Mouse (Mus musculus) right cerebral cortex, postnatal 25 days (tissue): ENCODE measurements around the gene Sez6l2.

Source experiments
- DNase-seq: peaks from one replicate; pipeline ENCODE4 v3.0.0; 2022

The Sez6l2 gene

GRCm38 (mm10) chr7:126961965-126962364 is 11.6 kb downstream of the Sez6l2 start:
- no peak for DNase-seq

- no peak for DNase-seq
Observed at GRCm38 (mm10) chr7:126963548-126964286, 13.4 kb downstream of the Sez6l2 start.

- no peak for DNase-seq
Observed at GRCm38 (mm10) chr7:126965568-126965967, 15.2 kb downstream of the Sez6l2 start.

DNA sequence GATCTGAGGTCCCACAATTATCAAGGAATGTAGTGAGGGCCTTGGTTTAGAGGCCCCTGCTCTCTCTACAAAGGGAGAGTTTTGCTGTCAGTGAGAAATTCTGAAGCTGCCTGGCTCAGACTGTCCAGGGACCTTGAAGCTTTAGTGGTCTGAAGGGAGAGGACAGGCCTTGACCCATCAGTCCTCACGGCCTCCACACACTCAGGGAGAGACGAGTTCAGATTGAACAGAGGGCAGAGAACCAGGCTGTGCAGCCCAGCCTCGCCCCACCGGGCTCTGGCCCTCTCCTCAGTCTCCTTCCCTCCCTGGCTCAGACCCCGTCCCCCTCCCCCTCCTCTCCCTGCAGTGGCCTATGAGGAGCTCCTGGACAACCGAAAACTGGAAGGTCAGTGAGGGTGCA is 17.0 kb downstream of the Sez6l2 start:
- no peak for DNase-seq

DNA sequence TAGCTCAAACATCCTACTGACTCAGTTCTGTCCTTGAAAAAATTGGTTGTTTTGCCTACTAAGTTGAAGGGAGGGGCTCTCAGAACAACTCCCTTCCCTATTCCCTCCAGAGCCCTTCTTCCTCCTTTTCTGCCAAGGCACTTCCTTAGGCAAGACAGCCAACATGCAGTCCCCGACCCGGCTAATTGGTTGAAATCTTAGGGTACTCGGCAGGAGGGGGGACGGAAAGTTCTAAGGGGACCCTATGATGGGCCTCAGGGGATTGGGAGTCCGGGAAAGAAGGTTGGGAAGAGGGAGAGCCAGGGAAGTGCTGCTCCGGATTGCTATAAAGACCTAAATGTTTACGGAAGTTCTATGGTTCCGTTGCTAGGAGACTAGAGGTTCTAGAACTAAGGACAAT is 25.1 kb downstream of the Sez6l2 start:
- DNase-seq = no peak

DNA sequence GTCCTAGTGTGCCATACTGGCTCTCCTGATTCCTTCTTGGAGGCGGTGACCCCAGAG is 25.4 kb downstream of the Sez6l2 start, which contains the start of gene Cdipt:
Gene Cdipt, plus strand, starts transcription at position 22 of the 57 bp plus-strand sequence.
- DNase-seq = no peak

GRCm38 (mm10) chr7:126975950-126976866 is 25.8 kb downstream of the Sez6l2 start, which contains the start of gene Cdiptos:
Cdiptos (minus strand) TSS chr7:126976098.
- peak; percentile 94 for DNase-seq

DNA sequence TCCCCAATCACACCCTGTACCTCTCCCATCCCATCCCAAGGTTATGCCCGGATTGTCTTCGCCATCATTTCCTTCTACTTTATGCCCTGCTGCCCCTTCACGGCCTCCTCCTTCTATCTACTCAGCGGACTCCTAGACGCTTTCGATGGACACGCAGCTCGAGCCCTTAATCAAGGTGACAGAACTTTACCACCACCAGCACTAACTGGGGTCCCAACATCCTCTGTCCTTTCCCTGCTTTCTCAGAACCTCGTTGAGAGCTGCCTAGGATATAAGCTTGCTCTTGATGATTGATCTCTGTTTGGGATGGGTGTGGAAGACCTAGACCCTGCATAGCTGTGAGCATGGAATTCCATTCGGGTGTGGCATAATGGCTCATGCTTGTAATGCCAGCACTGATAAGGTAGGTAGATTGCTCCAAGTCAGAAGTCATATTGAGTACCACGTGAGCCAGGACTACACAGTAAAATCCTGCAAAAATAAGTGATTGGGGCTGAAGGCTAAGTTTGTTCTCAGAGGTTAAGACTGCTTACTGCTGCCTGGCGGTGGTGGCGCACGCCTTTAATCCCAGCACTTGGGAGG is 26.6 kb downstream of the Sez6l2 start:
- no peak for DNase-seq

GRCm38 (mm10) chr7:126978841-126979240 is 28.5 kb downstream of the Sez6l2 start:
- no peak for DNase-seq

DNA sequence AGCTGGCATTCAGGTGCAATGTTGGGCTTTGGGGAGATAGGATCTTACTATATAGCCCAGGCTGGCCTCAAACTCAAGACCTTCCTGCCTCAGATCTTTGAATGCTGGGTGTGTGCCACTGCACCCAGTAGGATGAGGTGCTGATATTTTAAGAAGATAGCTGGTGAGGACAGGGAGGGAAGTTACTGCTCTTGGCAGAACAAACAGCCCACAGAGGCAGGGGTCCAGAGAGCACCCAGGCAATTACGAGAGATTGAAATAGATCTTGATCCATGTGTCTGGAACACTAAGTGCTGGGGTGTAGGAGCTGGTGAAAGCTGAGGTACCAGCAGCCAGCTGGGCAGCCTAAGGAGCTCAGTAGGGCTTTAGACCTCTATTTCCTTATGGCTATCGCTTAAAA is 31.2 kb downstream of the Sez6l2 start:
- DNase-seq = no peak

DNA sequence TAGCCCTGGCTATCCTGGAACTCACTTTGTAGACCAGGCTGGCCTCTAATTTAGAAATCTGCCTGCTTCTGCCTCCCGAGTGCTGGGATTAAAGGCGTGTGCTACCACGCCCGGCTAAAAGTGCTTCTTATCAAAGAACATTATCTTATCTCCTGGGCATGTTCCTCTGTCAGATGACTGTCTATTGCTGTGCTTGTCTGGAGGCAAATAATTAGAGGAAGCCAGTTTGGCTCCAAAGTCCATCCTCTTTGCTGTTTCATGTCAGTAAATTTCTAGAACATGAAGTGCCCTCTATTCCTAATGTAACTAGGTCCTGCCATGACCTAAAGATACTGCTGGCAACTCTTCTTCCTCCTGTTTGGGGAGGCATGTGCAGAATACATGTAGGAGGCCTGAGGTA is 31.7 kb downstream of the Sez6l2 start:
- no peak for DNase-seq

DNA sequence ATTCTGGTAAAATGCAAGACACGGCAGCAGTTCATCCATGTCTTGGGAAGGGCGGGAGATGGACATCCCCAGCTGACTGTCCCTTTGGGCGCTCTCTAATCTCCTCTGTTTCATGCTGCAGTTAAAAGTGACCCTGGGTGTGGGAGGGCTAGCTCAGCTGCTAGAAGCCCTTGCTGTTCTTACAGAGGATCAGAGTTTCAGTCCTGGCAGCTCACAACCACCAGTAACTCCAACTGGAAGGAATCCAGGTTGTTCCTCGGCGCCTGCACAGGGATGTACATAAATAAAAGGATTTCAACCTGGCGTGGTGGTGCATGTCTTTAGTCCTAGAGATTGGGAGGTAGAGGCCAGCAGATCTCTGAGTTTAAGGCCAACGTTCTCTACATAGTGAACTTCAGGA is 32.8 kb downstream of the Sez6l2 start:
- DNase-seq = no peak

GRCm38 (mm10) chr7:126984667-126985444 is 34.5 kb downstream of the Sez6l2 start:
- peak; percentile 38 for DNase-seq

DNA sequence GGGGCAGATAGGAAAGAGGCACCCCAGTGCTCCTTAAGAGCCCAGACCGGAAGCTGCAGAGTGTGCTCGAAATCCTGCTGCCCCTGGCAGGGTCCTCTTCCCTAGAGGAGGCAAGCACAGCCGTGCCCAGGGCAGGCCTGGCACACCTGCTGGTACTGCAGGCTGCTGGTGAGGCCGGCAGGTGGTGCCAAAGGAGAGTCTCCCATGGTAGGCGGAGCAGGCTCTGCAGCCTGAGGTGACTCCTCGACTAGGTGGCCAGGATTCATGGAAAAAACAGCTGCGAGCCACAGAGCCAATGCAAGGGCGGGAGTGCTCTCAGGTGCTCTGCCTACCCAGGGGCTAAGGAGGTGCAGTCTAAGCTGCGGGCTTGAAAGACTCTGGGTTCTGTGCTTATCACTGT is 36.0 kb downstream of the Sez6l2 start:
- peak; percentile 63 for DNase-seq

DNA sequence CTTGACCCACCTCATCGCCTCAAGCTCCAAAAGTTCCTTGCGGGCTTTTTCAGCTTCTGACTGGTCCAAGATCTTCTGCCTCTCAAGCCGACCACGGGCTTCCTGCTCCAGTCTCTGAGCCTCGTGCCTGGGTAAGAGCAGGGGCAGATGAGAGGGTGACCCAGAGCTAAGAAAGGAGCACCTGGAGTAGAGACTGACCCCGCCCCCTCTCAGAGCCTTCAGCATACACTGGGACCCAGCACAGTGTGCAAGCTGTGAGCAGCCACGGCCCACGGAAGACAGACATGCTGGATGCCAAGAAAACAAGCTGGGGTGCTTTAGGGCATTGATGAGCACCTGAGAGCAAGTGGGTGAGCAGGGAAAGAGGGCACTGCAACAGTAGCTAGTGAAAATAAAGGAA is 38.5 kb downstream of the Sez6l2 start:
- DNase-seq = no peak

DNA sequence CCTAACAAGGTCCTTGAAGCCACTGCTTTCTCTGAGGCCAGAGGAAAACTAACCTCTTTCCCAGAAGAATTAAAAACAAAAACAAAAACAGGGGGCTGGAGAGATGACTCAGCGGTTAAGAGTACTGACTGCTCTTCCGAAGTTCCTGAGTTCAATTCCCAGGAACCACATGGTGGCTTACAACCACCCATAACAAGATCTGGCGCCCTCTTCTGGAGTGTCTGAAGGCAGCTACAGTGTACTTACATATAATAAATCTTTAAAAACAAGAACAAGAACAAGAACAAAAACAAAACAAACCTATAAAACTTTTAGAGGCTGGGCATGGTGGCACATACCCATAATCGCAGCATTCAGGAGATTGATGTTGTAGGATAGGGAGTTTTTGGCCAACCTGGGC is 46.1 kb downstream of the Sez6l2 start:
- no peak for DNase-seq

GRCm38 (mm10) chr7:126999568-126999967 is 49.2 kb downstream of the Sez6l2 start:
- DNase-seq = no peak

DNA sequence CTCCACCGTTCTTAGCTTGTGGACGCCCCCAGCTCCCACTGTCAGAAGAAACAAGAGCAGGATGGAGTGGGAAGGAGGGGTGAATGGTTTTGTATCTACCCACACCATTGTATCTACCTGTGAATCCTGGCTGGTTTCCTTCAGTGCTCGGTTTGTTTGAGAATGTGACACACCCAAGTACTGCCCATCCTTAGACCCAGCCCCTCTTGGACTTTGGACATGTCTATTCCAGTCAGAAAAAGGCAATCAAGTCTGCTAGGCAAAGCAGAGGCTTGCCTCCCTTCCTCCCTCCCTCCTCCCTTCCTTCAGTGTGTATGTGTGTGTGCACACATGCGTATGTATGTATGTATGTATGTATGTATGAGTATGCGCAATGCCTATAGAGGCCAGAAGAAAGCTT is 53.3 kb downstream of the Sez6l2 start:
- no peak for DNase-seq

GRCm38 (mm10) chr7:127004122-127004875 is 53.9 kb downstream of the Sez6l2 start:
- no peak for DNase-seq

DNA sequence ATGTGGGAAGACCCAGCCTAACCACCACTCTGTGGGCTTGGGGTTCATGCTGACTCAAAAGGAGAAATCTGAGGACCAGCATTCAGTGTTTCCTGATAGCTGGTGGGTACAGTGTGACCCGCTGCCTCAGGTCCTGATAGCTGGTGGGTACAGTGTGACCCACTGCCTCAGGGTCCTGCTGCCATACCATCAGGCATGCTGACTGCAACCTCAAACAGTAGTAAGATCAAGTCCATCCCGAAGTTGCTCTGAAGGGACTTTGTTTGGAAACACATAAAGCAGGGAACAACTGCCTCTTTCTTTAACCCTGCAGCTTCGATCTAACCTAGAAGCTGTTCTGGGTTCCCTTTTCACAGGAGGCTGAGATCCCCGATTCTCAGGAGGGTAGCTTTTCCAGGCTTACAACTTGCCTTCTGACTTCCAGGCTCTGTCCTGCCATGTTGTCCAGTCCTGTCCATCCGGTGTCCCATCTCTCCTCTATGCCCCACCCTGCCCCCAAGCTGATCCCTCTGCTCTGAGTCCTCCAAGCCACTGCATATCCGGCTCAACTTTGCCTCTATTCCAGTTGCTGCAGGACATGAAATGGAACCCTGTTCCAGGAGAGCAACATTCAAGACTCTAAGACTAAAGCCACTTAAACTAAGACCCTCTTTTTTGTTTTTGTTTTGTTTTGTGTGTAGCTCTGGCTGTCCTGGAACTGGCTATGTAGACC is 57.1 kb downstream of the Sez6l2 start:
- DNase-seq = no peak

DNA sequence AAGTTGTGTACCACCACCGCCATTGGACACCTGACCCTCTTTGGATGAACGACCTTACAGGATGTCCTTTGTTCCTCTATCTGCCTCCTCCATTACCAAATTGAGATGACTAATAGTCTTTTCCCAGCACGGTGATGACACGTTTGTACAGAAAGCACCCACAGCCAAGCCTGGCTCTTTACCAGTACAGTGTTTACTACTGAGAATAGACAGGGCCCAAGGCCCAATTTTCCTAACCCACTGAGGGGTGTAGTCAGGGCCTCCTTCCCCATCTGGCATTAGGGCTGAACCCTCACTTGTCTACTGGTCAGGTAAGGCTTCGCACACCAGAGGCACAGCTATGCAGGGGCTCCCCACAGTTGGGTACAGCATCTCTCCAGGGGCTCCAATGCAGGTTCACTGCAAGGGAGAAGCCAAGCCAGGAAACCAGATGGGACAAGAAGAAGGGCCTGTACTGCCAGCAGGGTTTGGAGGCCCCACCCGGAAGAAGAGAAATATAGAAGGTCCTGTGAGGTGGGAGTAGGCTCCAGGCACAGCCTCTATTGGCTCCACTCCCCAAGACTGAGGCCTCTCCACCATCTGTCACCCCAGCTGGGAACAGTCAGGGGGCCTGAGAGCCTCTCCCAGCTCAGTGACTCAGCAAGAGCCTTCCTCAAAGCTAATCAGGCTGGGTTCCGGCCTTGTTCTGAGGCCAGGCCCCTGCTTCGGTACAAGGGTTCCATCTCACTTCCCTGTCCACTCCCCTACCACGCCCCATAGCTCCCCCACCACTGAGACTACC is 58.1 kb downstream of the Sez6l2 start:
- DNase-seq = peak; percentile 78
